Mouse (Mus musculus) ES-Bruce4 (cell line): ENCODE data around the gene Sf3b5.

Experiments used
- CTCF ChIP-seq: IDR thresholded peaks from one replicate; pipeline ENCODE4 v1.8.1; 2011; ENCODE audit warnings: low read depth, low read length
- EP300 ChIP-seq: IDR thresholded peaks from 2 replicates; pipeline ENCODE4 v1.6.1; 2011; ENCODE audit warnings: low read depth, low read length; ENCODE audit not compliant: insufficient read depth

DNA sequence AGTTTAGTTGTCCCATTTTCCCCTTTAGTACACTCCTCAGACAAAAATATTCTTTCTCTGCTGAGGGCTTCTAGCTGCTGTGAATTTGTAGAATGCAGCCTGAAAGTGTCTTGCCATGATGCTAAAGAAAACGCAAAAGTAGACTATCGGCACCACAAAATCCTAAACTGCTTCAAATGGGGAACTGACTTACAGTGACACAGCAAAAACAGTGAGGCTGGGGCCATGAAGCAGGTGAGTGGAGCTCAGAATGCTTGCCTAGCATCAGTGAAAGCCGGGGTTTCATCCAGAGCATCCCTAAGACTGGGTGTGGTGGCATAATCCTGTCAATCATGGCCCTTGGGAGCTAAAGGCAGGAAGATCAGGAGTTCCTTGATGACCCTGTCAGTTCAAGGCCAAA is 29.7 kb upstream of the Sf3b5 start:
- TF ChIP-seq CTCF (no peak), EP300 (no peak)
